Mouse (Mus musculus) adrenal gland, postnatal 36 days (tissue): ENCODE measurements around the gene Kxd1. TPM values are rescaled to one million over a fixed set of nuclear protein-coding genes. Genes with fewer than 3 reads are reported as not detected.

Source experiments
- DNase-seq, 2 experiments: peaks; one replicate each; pipeline ENCODE4 v3.0.0; 2021; ENCODE audit warnings: mixed read lengths in 1 of 2
- total RNA-seq, 2 experiments: library from RNA; stranded (reverse); gene quantifications; 2 replicates each; pipeline ENCODE4 v1.2.3; 2021

Gene Kxd1
- total RNA-seq, 2 experiments from 2014 or later, result 63.2 to 89.1 TPM

GRCm38 (mm10) chr8:70493692-70494415 is 33.9 kb downstream of the Kxd1 start:
- DNase-seq, result no peak

- DNase-seq, result peak in 1 of 2 experiments; percentile 34
These were observed 34.8 kb downstream of the Kxd1 start, which contains the start of gene Crlf1 for GRCm38 (mm10) chr8:70492664-70493640. TSS of gene Crlf1 (plus strand) at chr8:70493158.

GRCm38 (mm10) chr8:70490880-70491495 is 36.8 kb downstream of the Kxd1 start:
- no peak for DNase-seq

- no peak for DNase-seq
These were observed 37.5 kb downstream of the Kxd1 start for GRCm38 (mm10) chr8:70490061-70490879.

GRCm38 (mm10) chr8:70489576-70489975 is 38.2 kb downstream of the Kxd1 start:
- peak in 1 of 2 experiments; percentile 28 for DNase-seq

GRCm38 (mm10) chr8:70488931-70489470 is 38.8 kb downstream of the Kxd1 start:
- DNase-seq, result no peak

- DNase-seq, result peak in 1 of 2 experiments; percentile 40
These were observed 39.6 kb downstream of the Kxd1 start for GRCm38 (mm10) chr8:70487993-70488796.

GRCm38 (mm10) chr8:70486941-70487520 is 40.7 kb downstream of the Kxd1 start, which contains the start of gene Tmem59l:
TSS of gene Tmem59l (minus strand) at chr8:70487358.
- DNase-seq, result no peak

GRCm38 (mm10) chr8:70486191-70486681 is 41.5 kb downstream of the Kxd1 start:
- no peak for DNase-seq

- no peak for DNase-seq
These were observed 44.8 kb downstream of the Kxd1 start for GRCm38 (mm10) chr8:70482943-70483342.

- no peak for DNase-seq
These were observed 45.8 kb downstream of the Kxd1 start for GRCm38 (mm10) chr8:70481908-70482307.

- no peak for DNase-seq
These were observed 50.3 kb downstream of the Kxd1 start for GRCm38 (mm10) chr8:70477269-70477982.

- DNase-seq, result peak; percentile 97 to 99
These were observed 51.2 kb downstream of the Kxd1 start, which contains the start of gene Klhl26 for GRCm38 (mm10) chr8:70476333-70477268. TSS of gene Klhl26 (minus strand) at chr8:70476968.

- DNase-seq, result no peak
These were observed 55.9 kb downstream of the Kxd1 start for GRCm38 (mm10) chr8:70471856-70472255.

GRCm38 (mm10) chr8:70469938-70470337 is 57.8 kb downstream of the Kxd1 start:
- DNase-seq, result no peak

GRCm38 (mm10) chr8:70469295-70469916 is 58.4 kb downstream of the Kxd1 start:
- no peak for DNase-seq

GRCm38 (mm10) chr8:70468733-70469132 is 59.0 kb downstream of the Kxd1 start:
- DNase-seq, result no peak
